Mouse (Mus musculus) bone marrow macrophage, adult 2 months (primary cell): ENCODE data around the gene 9930104L06Rik.

ENCODE experiments used
- CTCF ChIP-seq: IDR thresholded peaks from 2 replicates; pipeline ENCODE4 v1.5.1; 2012; ENCODE audit warnings: low read depth, mild to moderate bottlenecking, low read length, moderate library complexity
- POLR2A ChIP-seq: IDR thresholded peaks from 2 replicates; pipeline ENCODE4 v1.6.1; 2012; ENCODE audit warnings: mild to moderate bottlenecking, low read depth, low read length, borderline replicate concordance

GRCm38 (mm10) chr4:124953546-124953945, 16.7 kb downstream of the 9930104L06Rik start:
- TF ChIP-seq CTCF (no peak), POLR2A (no peak)
